Mouse (Mus musculus): ENCODE data around the gene Hcrt.
A peak's percentile ranks its signal among the peaks of the same experiment; 100 is the strongest.

The Hcrt gene

GRCm38 (mm10) chr11:100767871-100768270 lies 5.1 kb upstream of the Hcrt start:
- no peak for DNase-seq (ENCODE audit: low read depth)

DNA sequence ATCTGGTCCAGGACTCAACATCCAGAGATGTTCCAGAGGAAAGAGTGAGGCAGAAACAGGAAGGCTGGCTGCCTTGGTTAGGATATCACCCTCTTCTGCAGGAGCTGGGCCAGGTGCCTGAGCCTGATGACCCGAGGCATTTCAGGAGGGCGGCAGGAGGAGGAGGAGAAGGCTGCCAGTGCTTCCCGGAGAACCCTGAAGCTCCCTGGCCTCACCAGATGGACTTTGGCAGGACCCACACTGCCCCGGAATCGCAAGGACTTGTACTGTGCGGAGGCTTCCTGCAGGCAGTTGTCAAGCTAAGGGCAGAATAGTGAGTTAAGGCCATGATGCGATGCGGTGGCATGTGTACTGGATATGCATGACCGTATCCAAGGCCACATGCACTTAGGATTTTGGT lies 4.0 kb upstream of the Hcrt start:
- DNase-seq (ENCODE audit: low read depth): no peak

DNA sequence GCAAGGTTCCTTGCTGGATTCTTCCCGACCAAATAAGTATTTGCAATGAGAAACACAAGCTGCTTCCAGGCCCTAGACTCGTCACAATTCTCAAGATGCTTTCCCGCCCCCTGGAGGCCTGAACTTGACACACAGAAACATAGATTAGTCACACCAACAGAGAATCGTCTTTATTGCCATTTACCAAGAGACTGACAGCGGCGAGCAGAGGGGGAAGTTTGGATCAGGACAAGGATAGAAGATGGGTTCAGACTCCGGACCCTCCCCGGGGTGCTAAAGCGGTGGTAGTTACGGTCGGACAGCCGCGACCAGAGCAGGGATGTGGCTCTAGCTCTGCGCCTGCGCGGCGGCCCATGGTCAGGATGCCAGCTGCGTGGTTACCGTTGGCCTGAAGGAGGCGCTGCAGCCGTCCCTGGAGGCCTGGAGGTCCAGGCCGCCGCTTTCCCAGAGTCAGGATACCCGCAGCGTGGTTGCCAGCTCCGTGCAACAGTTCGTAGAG lies 1.1 kb downstream of the Hcrt start:
- peak; percentile 91 for DNase-seq (ENCODE audit: low read depth)

DNA sequence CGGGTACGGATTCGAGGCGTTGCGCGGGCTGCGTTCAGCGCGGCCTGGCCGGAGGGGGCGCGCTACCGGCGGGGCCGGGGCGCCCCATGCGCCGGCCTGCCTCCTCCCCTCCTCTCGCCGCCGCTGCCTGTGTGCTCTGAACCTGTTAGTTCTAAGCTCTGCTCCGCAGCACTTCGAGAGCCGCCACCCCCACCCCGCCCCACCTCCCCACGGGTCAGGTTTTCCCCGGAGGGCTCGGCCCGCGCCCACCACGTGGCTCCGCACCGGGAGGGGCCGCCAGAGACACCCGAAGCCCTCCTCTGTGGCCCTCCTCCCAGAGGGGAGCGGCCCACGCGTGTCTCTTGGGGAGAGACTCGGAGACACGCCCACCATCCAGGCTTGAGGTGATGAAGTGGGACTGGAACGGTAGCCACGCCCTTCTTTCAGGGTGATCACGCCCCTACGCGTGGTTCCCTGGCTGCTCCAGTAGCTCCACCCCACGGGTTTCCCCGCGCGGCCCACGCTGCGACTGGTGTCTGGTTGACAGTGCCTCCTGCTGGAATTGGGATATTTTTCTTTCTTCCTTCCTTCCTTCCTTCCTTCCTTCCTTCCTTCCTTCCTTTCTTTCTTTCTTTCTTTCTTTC lies 3.0 kb downstream of the Hcrt start, which contains the start of gene Kcnh4:
Gene Kcnh4, minus strand, starts transcription at position 332 of the 623 bp plus-strand sequence.
- peak; percentile 94 for DNase-seq (ENCODE audit: low read depth)

DNA sequence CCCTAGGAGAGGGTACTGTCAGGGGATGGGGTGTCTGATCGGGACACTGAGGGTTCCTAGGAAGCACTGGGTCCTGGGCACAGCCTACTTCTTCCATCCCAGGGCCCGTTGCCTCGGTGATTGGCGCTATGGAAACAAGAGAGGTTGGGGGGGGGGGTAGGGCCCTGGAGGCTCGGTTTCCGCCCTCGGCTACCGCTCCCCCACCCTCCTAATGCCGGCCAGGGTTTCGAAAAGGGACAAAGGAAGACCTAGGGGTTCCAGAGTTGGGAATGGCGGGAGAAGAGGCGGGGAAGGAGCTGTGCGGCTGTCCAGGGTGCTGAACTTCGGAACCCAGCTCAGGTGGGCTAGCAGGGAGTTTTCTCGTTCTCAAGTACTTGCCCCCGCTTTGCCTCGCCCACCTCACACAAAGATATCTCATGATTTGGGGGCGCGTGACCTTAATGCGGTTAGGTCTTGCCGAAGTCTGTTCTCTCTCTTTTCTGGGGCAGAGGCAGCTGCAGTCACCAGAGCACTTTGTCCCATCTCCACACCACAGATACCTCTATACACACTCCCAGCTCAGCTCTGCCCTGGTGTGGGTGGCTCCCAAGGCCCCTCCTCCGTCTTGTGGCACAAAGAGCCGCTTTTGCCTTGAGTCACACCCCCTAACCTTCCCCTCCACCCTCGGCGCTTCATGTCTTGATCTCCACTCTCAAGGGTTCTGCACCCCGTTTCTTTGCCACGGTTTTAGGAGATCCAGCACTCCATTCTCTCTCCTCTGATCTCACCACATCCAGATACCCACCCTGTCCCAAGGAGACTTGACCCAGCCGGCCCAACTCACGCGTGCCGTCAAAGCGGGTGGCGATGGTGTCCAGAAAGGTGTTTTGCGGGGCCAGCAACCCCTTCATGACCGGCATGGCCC lies 3.8 kb downstream of the Hcrt start:
- DNase-seq (ENCODE audit: low read depth): peak; percentile 68

- peak; percentile 45 for DNase-seq (ENCODE audit: low read depth)
Measured at GRCm38 (mm10) chr11:100757566-100757965, 5.2 kb downstream of the Hcrt start.

DNA sequence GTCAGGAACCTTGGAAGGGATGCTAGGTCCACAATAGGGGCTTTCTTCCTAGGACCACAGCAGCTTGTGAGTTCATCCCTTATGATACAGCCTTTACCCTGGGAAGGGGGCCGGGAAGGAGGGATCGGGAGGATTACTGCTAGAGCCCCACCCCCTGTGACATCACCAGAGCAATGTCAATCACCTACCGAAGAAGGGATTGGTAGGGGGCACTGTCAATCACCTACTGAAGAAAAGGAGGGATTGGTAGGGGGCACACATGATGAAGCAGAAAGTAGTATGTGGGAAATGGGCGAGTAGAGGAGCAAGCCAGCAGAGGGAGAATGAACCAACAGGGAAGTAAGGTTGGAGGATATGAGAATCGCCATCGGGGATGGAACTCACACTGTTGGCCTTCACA lies 6.3 kb downstream of the Hcrt start:
- DNase-seq (ENCODE audit: low read depth): no peak

DNA sequence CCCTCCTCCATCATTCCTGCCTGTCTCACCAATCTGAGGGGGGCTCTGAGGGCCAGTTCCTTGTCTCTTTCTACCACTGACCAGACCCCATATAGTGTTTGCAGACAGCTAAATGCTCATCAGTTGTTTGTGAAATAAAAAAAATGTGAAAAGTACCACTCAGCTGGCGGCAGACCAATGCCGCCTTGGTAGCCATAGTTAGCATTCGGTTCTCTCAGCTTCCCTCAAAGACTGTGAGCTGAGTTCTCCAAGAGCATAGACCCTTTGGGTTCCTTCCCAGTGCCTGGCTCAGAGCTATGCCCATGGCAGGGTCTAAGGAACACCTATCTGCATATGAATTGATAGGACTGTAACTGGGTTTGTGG lies 8.1 kb downstream of the Hcrt start:
- DNase-seq (ENCODE audit: low read depth): no peak

GRCm38 (mm10) chr11:100754021-100754692 lies 8.6 kb downstream of the Hcrt start:
- DNase-seq (ENCODE audit: low read depth): no peak

DNA sequence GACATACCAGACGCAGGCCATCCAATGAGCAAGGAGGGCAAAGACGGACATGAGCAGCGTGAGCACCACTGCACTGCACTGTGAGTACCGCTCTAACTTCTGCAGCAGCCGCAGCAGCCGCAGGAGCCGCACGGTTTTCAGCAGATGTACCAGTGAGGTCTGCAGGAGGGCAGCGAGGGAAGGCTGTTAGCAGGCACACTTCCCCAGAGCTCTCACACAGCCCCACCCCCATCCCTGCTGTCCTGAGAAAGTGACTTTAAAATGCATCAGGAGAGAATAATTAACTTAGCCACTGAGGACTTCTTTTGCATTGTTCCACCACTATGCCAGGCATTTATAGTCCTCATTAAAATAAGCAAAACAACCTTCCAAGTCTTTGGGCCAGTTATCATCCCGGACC lies 10.4 kb downstream of the Hcrt start:
- no peak for DNase-seq (ENCODE audit: low read depth)

- DNase-seq (ENCODE audit: low read depth): no peak
Measured at GRCm38 (mm10) chr11:100750127-100750526, 12.6 kb downstream of the Hcrt start.

DNA sequence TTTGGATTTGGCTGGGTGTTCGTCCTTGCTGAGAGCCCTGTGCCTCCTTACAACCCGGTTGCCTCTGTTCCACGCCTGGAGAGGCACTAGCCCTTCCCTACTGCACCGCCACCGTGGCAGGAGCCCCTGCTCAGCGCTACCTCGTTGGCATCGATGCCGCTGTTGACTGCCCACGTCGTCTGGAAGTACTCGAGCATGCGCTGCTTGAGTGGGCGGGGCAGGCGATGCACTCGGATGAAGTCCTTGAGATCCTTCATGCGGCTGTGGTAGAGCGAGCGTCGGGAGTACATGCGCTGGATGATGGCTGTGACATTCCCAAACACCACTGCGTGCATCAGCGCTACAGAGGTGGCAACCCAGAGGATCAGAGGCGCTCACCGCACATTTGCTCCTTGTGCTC lies 13.3 kb downstream of the Hcrt start:
- DNase-seq (ENCODE audit: low read depth): no peak

DNA sequence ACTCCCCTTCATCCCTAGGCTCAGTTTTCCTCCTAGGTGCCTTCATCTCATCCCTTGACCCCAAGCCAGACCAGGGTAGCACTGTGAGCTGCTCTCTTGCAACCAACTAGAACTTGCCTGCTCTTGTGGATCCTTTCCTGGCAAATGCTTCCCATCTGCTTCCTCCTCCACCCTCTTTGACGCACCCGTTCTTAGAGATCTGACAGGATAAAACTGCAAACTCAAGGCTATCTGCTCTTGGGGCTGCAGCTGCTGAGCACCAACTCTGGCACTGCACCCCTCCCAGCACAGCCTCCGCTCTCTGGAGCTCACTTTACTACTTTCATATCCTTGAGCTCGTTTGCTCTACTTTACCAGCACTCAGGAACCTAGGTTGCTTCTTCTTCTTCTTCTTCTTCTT lies 14.1 kb downstream of the Hcrt start:
- DNase-seq (ENCODE audit: low read depth): no peak

- no peak for DNase-seq (ENCODE audit: low read depth)
Measured at GRCm38 (mm10) chr11:100747114-100747513, 15.6 kb downstream of the Hcrt start.

- no peak for DNase-seq (ENCODE audit: low read depth)
Measured at GRCm38 (mm10) chr11:100746546-100746945, 16.2 kb downstream of the Hcrt start.

DNA sequence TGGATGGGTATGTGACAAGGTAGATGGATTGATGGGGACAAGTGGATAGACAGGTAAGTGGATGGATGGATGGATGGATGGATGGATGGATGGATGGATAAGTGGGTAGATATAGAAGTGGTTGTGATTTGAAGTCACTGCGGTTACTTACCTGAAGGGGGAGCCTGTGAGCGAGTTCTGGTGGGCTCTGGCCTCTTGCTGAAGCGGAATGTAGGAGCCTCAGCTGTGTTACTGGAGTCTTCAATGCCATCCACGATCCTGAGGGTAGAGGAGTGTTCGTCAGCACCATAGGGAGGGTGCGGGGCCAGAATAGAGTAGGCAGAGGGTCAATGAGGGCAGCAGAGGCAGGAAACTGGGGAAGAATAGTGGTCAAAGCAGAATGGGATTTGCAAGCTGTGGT lies 17.6 kb downstream of the Hcrt start:
- DNase-seq (ENCODE audit: low read depth): peak; percentile 79

DNA sequence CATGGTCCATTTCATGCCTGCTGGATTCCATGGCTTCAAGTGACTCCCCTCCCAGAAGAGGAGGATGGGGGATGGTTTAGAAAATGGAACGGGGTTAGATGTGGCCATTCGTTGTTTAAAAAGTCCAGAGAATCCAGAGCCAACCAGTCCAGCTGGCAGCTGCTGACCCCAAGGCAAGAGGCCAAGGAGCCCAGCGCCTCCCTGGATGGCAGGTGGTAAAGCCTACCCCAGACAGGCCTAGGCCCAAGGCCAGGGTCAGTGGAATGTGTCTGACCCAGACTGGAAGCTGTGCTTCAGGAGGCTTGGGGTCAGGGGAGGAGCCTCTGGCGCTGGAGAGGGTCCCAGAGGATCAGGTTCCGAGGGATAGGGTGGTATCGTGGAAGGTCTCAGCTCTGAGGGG lies 21.4 kb downstream of the Hcrt start:
- DNase-seq (ENCODE audit: low read depth): no peak

DNA sequence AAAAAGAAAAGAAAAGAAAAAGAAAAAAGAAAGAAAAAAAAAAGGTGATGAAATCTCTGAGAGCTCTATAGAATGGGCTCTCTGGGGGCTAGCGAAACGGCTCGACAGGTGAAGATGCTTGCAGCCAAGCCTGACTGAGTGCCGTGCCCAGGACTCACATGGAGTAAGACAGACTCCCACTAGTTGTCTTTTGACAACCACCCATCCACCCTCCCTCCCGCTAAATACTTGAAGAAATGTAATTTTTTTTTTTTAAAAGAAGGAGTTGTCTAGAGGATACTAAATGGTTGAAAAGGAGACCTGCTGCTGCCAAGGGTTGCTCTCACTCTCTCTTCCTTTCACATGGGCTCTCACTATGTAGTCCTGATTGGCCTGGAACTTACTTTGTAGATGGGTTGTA lies 24.0 kb downstream of the Hcrt start:
- no peak for DNase-seq (ENCODE audit: low read depth)

DNA sequence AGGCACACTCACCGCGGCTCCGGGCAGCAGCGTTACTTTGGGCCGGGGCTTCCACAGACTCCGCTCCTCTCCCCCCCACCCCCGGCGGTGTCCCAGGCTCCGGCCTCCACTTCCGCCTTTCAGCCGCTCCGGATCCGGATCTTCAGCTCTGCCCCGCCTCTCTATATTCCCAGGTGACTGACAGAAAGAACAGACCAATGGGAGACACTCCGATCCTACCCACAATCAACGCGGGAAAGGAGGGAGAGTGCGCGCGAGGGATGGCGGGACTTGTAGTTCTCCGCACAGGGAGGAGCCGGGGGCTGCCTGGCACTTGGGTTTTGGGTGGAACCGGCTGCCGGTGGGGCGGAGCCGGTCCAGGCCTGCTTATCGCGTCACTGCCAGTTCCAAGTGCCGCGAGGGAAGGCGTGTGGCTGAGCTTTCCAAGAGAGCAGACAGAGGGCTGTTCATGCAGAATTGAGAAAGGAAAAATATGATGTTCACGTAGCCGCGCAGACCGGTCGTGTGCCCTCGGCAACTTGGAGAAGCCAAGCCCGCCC lies 24.6 kb downstream of the Hcrt start, which contains the start of gene Rab5c:
Gene Rab5c, minus strand, starts transcription at position 150 of the 539 bp plus-strand sequence.
- DNase-seq (ENCODE audit: low read depth): peak; percentile 99

GRCm38 (mm10) chr11:100737105-100737733 lies 25.5 kb downstream of the Hcrt start:
- peak; percentile 55 for DNase-seq (ENCODE audit: low read depth)

- DNase-seq (ENCODE audit: low read depth): no peak
Measured at GRCm38 (mm10) chr11:100736746-100737080, 26.0 kb downstream of the Hcrt start.

All from induced T-regulatory cell, adult 2 months (primary cell).